Mouse (Mus musculus) megakaryocyte, embryonic 14.5 days (primary cell): ENCODE measurements around the gene Ttc25.

Experiments
- FLI1 ChIP-seq: IDR thresholded peaks from 2 replicates; pipeline ENCODE4 v1.6.1; 2012; ENCODE audit warnings: low read length, inconsistent platforms, mixed read lengths
- GATA1 ChIP-seq: IDR thresholded peaks from 3 replicates; pipeline ENCODE4 v1.6.1; 2012; ENCODE audit warnings: mixed read lengths, low read length, inconsistent platforms, borderline replicate concordance

DNA sequence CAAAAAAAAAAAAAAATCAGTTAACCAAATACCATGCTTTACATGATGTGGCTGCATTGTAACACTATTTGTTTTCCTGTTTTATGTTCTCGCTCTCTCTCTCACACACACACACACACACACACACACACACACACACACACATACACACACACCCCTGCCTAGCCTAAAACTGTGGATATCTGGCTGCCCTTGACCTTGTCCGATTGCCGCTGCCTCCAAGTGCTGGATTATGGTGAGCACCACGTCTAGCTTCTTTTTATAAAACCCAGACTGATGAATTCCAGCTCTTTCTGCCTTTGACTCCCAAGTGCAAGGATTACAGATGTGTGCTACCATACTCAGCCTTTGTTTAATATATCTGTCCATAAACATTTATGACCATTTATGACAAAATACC is 72.1 kb downstream of the Ttc25 start:
- TF ChIP-seq FLI1 = no peak
- TF ChIP-seq GATA1 = no peak
